Mouse (Mus musculus) spleen, adult 2 months (tissue): ENCODE results near the gene Tex12.

Source experiments
- CTCF ChIP-seq: fragments of 200-500 bp; IDR thresholded peaks from 2 replicates; pipeline ENCODE4 v1.5.1; 2011; ENCODE audit warnings: mild to moderate bottlenecking, inconsistent platforms; ENCODE audit not compliant: insufficient read depth, insufficient read length, insufficient replicate concordance; ENCODE audit errors: extremely low read depth
- POLR2A ChIP-seq: fragments of 200-500 bp; IDR thresholded peaks from 2 replicates; pipeline ENCODE4 v1.6.1; 2011; ENCODE audit warnings: low read depth, low read length, inconsistent platforms

GRCm38 (mm10) chr9:50604338-50604737, 43.2 kb upstream of the Tex12 start:
- TF ChIP-seq CTCF = no peak
- no peak for TF ChIP-seq POLR2A
